Mouse (Mus musculus): Measurements from ENCODE around the gene Mrpl34.
A peak's percentile ranks its signal among the peaks of the same experiment; 100 is the strongest.
"Not testable (repeated sequence)": the region's sequence is repeated elsewhere in the genome, so short reads cannot be mapped to it uniquely, and the experiment has no call there.

Mrpl34 gene

GRCm38 (mm10) chr8:71464513-71465500, at the start of gene Mrpl34:
Gene Mrpl34, plus strand, starts transcription at chr8:71464959.
- DNase-seq (ENCODE audit: low spot score): peak; percentile 99

- DNase-seq (ENCODE audit: low spot score): no peak
Measured at GRCm38 (mm10) chr8:71422121-71422520, 42.6 kb upstream of the Mrpl34 start.

GRCm38 (mm10) chr8:71432935-71433334, 31.8 kb upstream of the Mrpl34 start:
- DNase-seq (ENCODE audit: low spot score): not testable (repeated sequence)

GRCm38 (mm10) chr8:71437041-71437440, 27.7 kb upstream of the Mrpl34 start:
- DNase-seq (ENCODE audit: low spot score): no peak

- peak; percentile 34 for DNase-seq (ENCODE audit: low spot score)
Measured at GRCm38 (mm10) chr8:71441404-71441803, 23.4 kb upstream of the Mrpl34 start.

GRCm38 (mm10) chr8:71445096-71445495, 19.7 kb upstream of the Mrpl34 start:
- no peak for DNase-seq (ENCODE audit: low spot score)

- DNase-seq (ENCODE audit: low spot score): no peak
Measured at GRCm38 (mm10) chr8:71451337-71451736, 13.4 kb upstream of the Mrpl34 start.

GRCm38 (mm10) chr8:71451777-71452176, 13.0 kb upstream of the Mrpl34 start:
- DNase-seq (ENCODE audit: low spot score): no peak

- DNase-seq (ENCODE audit: low spot score): no peak
Measured at GRCm38 (mm10) chr8:71452669-71453068, 12.1 kb upstream of the Mrpl34 start.

- no peak for DNase-seq (ENCODE audit: low spot score)
Measured at GRCm38 (mm10) chr8:71454668-71455067, 10.1 kb upstream of the Mrpl34 start.

- no peak for DNase-seq (ENCODE audit: low spot score)
Measured at GRCm38 (mm10) chr8:71456906-71457305, 7.9 kb upstream of the Mrpl34 start.

GRCm38 (mm10) chr8:71457659-71458270, 7.0 kb upstream of the Mrpl34 start:
- DNase-seq (ENCODE audit: low spot score): no peak

GRCm38 (mm10) chr8:71460716-71461115, 4.0 kb upstream of the Mrpl34 start:
- no peak for DNase-seq (ENCODE audit: low spot score)

GRCm38 (mm10) chr8:71461152-71461840, 3.5 kb upstream of the Mrpl34 start:
- no peak for DNase-seq (ENCODE audit: low spot score)

- no peak for DNase-seq (ENCODE audit: low spot score)
Measured at GRCm38 (mm10) chr8:71462191-71462590, 2.6 kb upstream of the Mrpl34 start.

- peak; percentile 72 for DNase-seq (ENCODE audit: low spot score)
Measured at GRCm38 (mm10) chr8:71462786-71463185, 2.0 kb upstream of the Mrpl34 start.

GRCm38 (mm10) chr8:71463188-71464033, 1.3 kb upstream of the Mrpl34 start, which contains the start of gene Abhd8:
Gene Abhd8, minus strand, starts transcription at chr8:71463655.
- DNase-seq (ENCODE audit: low spot score): peak; percentile 98

- no peak for DNase-seq (ENCODE audit: low spot score)
Measured at GRCm38 (mm10) chr8:71465733-71466132, 974 bp downstream of the Mrpl34 start.

GRCm38 (mm10) chr8:71466198-71466597, 1.4 kb downstream of the Mrpl34 start:
- DNase-seq (ENCODE audit: low spot score): no peak

GRCm38 (mm10) chr8:71467201-71467600, 2.4 kb downstream of the Mrpl34 start:
- no peak for DNase-seq (ENCODE audit: low spot score)

GRCm38 (mm10) chr8:71468001-71468400, 3.2 kb downstream of the Mrpl34 start:
- no peak for DNase-seq (ENCODE audit: low spot score)
